Mouse (Mus musculus): ENCODE measurements around the gene Hbp1.

GRCm38 (mm10) chr12:31890685-31891084 is 59.6 kb downstream of the Hbp1 start:
- TF ChIP-seq CTCF (IDR thresholded peaks at IDR 0.05; ENCODE audit: borderline replicate concordance, insufficient read depth, low read depth, low read length) (no peak), POLR2A (IDR thresholded peaks at IDR 0.05; ENCODE audit: borderline replicate concordance, insufficient read depth, low read length) (no peak)
